Mouse (Mus musculus) E14TG2a.4 (cell line): ENCODE results near the gene Rnf216.

Experiments used
- CTCF ChIP-seq: conservative IDR thresholded peaks from 2 replicates; pipeline ENCODE4 v1.5.1; 2014; ENCODE audit warnings: low read length
- NANOG ChIP-seq: IDR thresholded peaks from 2 replicates; pipeline ENCODE4 v1.6.1; 2014; ENCODE audit warnings: borderline replicate concordance, low read length, mixed read lengths
- POU5F1 ChIP-seq: IDR thresholded peaks from 2 replicates; pipeline ENCODE4 v1.6.1; 2014; ENCODE audit warnings: low read length, borderline replicate concordance

- no peak for TF ChIP-seq CTCF
- no peak for TF ChIP-seq NANOG
- no peak for TF ChIP-seq POU5F1
Observed at GRCm38 (mm10) chr5:143050273-143050672, 62.5 kb downstream of the Rnf216 start.
